Mouse (Mus musculus): Measurements from ENCODE around the gene Pllp. TPM values are rescaled to one million over a fixed set of nuclear protein-coding genes. Genes with fewer than 3 reads are reported as not detected.

The Pllp gene
- polyA plus RNA-seq (2015; fragmentation: Nextera tagmentation; extraction: Ambion mirVana) = 1.0 and 2.1 TPM in 2 replicates

DNA sequence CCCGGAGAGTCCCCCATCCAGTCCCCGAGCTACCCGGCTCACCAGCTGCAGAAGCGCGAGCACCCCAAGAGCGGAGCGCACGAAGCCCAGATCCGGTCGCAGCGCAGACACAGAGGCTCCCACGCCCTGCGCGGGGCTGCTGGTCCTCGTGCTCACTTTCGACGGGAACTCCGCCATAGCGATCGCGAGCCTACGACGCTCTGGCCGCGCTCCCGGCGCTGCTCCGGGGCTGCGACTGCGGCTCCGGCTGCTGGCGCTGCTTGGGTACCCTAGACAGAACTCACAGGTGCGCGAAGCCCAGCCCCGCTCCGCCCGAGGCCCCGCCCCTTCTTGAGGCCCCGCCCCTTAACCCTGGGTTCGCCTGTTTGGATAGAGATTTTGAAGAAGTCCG, at the start of gene Pllp:
Gene Pllp, minus strand, starts transcription at position 285 of the 391 bp plus-strand sequence.
- Histone ChIP-seq H3K4me2 (peak within 1 kb of the TSS; percentile 73), H3K36me3 (no peaks in the 10 kb centered on the region), H3K4me1 (replicated peaks) (peaks cover 25% of the 10 kb centered on the region), H3K27ac (replicated peaks) (no peak within 1 kb of the TSS), H3K27me3 (peaks cover 72% of the 10 kb centered on the region), H3K4me3 (peak within 1 kb of the TSS; percentile 43), H3K9ac (peak within 1 kb of the TSS; percentile 32), H3K9me3 (no peaks in the 10 kb centered on the region)
- peak; percentile 79 for ATAC-seq (ENCODE audit: low read depth)
- WGBS = under 1% methylated on average over 41 of the region's 41 CpGs

DNA sequence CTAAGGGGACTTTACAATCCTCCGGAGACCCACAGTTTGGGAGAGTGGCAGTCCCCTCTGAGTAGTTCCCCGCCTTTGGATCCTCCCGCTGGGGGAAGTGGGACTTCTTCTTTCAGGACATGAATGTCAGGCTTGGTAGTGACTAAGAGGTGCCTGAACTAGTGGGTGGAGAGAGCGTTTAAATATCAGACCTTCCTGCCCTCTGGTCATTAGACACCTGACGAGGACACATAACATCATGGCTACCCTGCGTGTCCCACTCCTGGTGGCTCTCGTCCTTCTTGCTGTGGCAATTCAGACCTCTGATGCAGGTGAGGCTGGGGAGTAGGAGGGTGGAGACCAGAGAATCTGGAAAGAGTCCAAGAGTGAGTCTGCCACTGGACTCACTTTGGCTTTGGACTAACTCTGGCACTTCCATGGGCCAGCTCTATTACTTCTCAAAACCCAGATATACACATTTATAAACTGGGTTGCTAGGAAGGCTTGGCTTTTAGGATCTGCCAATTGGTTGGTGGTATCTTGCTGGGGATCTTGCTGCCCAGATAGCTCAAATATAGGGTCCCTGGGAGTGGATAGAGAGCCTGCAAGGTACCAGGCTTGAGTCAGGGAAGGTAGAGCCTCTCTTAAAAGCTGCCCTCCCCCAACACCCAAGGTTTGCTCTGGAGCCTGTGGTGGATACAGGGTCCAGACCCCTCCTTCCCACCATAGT, 49.6 kb upstream of the Pllp start, which contains the start of gene Ccl22:
Gene Ccl22, plus strand, starts transcription at position 115 of the 709 bp plus-strand sequence.
- Histone ChIP-seq H3K4me1 (replicated peaks) (no peaks in the 10 kb centered on the region), H3K27ac (replicated peaks) (no peak within 1 kb of the TSS), H3K9ac (no peak within 1 kb of the TSS), H3K4me2 (no peak within 1 kb of the TSS), H3K36me3 (no peaks in the 10 kb centered on the region), H3K4me3 (no peak within 1 kb of the TSS), H3K9me3 (0 out of 2 replicates have a peak, but pooled peaks cover 2% of the 10 kb centered on the region), H3K27me3 (no peaks in the 10 kb centered on the region)
- no peak for ATAC-seq (ENCODE audit: low read depth)
- 93% methylated on average over 7 of the region's 7 CpGs for WGBS

DNA sequence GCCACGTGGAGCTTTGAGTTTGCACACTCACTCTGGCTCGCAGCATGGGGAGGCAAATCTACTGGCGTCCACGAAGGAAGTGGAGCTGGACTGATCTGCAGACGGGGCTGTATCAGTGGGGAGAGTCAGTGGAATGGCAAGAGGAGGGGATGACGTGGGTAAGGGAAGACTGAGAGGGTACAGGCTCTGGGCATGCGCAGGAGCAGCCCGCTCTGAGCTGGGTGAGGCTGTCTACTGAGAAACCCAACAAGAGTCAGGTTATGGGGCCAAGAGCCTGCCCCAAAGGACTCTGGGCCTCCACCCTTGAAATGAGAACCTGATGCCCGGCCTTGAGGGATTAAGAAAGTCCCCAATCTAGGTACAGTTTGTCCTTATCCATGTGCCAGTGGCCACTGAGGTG, 48.9 kb upstream of the Pllp start:
- H3K9me3 ChIP-seq = 0 out of 2 replicates have a peak, but pooled peaks cover 4% of the 10 kb centered on the region
- H3K9ac ChIP-seq = no peak overlapping the region
- H3K4me1 ChIP-seq (replicated peaks) = no peaks in the 10 kb centered on the region
- no peak overlapping the region for H3K27ac ChIP-seq (replicated peaks)
- H3K4me2 ChIP-seq = no peak overlapping the region
- no peak overlapping the region for H3K4me3 ChIP-seq
- 82% methylated on average over 9 of the region's 9 CpGs for WGBS
- no peaks in the 10 kb centered on the region for H3K36me3 ChIP-seq
- no peak for ATAC-seq (ENCODE audit: low read depth)
- H3K27me3 ChIP-seq = no peaks in the 10 kb centered on the region

DNA sequence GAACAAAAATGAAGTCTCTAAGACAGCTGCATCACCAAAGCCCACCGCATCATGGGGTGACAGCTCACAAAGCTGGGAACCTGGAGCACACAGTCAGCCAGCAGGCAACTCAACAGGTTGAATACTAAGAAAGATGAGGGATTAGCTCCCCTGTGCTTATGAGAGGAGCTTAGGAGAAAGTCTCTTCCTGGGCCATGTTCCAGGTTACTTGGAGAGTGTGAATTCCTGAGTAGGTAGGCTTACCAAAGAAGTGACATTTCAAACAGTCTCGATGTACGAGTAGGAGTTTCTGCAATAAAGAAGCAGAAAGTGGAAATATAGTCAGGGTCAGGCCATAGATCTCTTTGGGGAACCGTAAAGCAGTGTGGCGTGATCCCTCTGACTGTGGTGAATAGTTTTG, 48.4 kb upstream of the Pllp start:
- no peak overlapping the region for H3K4me3 ChIP-seq
- no peak overlapping the region for H3K27ac ChIP-seq (replicated peaks)
- no peaks in the 10 kb centered on the region for H3K4me1 ChIP-seq (replicated peaks)
- 0 out of 2 replicates have a peak, but pooled peaks cover 4% of the 10 kb centered on the region for H3K9me3 ChIP-seq
- H3K27me3 ChIP-seq = no peaks in the 10 kb centered on the region
- no peak overlapping the region for H3K9ac ChIP-seq
- no peaks in the 10 kb centered on the region for H3K36me3 ChIP-seq
- no peak overlapping the region for H3K4me2 ChIP-seq
- ATAC-seq (ENCODE audit: low read depth) = no peak
- 89% methylated on average over 5 of the region's 5 CpGs for WGBS

DNA sequence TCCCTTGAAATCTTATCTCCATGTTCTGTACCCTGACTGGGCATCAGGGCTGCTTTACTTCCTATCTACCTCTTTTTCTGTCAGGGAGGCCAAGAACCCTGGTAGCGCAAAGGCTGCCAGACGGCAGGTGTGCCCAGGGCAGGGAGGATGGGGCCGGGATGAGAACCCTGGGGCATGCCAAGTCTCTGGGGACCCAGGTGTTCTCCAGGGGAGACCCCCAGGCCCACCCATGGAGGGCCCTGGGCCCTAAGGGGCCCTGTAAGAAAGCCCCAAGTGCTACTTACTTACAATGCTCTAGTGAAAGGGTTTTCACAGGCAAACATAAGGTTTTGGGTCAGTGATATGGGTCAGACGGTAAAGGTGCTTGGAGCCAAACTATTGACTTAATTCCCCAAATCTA, 45.6 kb upstream of the Pllp start:
- Histone ChIP-seq H3K36me3 (no peaks in the 10 kb centered on the region), H3K27ac (replicated peaks) (no peak overlapping the region), H3K9me3 (0 out of 2 replicates have a peak, but pooled peaks cover 4% of the 10 kb centered on the region), H3K4me1 (replicated peaks) (no peaks in the 10 kb centered on the region), H3K9ac (no peak overlapping the region), H3K4me3 (no peak overlapping the region), H3K4me2 (no peak overlapping the region), H3K27me3 (no peaks in the 10 kb centered on the region)
- 86% methylated on average over 4 of the region's 4 CpGs for WGBS
- ATAC-seq (ENCODE audit: low read depth) = no peak

DNA sequence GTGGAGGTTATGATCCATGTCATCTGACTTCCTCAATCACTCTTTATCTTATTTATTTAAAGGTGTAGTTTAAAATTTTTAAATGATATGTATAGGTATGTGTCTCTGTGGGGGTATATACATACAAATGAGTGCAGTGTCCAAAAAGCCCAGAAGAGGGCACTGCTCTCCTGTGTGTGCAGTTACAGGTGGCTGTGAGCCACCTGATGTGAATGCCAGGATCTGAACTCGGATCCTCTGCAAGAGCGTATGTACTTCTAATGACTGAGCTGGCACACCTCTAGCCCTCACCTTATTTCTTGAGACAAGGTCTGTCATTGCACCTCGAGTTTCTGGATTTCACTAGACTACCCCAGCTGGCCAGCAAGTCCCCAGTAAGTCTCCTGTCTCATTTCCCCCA, 44.5 kb upstream of the Pllp start:
- no peak for ATAC-seq (ENCODE audit: low read depth)
- Histone ChIP-seq H3K4me2 (no peak overlapping the region), H3K27me3 (no peaks in the 10 kb centered on the region), H3K36me3 (no peaks in the 10 kb centered on the region), H3K9me3 (0 out of 2 replicates have a peak, but pooled peaks cover 4% of the 10 kb centered on the region), H3K9ac (no peak overlapping the region), H3K27ac (replicated peaks) (no peak overlapping the region), H3K4me1 (replicated peaks) (no peaks in the 10 kb centered on the region), H3K4me3 (no peak overlapping the region)
- WGBS = 86% methylated on average over 3 of the region's 3 CpGs

DNA sequence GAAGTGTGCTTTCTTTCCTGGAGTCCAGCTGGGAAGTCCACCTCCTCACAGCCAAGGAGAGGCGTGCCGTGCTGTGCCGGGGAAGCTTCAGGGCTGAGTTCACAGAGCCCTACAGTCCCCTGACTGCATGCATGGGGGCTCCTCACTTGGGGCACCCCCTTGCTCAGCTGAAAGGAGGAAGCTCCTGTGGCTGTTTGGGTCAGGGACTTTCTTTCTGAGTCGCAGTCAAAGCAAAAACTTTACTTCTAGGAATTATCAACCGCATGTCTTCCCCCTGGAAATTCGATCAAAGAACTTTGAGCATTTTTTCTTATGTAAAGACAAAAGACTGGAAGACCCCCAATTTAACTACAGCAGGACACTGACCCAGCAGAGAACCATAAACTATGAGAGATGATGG, 43.8 kb upstream of the Pllp start:
- Histone ChIP-seq H3K9ac (no peak overlapping the region), H3K27ac (replicated peaks) (no peak overlapping the region), H3K4me2 (no peak overlapping the region), H3K36me3 (no peaks in the 10 kb centered on the region), H3K9me3 (0 out of 2 replicates have a peak, but pooled peaks cover 4% of the 10 kb centered on the region), H3K4me3 (no peak overlapping the region), H3K4me1 (replicated peaks) (no peaks in the 10 kb centered on the region), H3K27me3 (no peaks in the 10 kb centered on the region)
- ATAC-seq (ENCODE audit: low read depth) = no peak
- WGBS = 88% methylated on average over 6 of the region's 6 CpGs

DNA sequence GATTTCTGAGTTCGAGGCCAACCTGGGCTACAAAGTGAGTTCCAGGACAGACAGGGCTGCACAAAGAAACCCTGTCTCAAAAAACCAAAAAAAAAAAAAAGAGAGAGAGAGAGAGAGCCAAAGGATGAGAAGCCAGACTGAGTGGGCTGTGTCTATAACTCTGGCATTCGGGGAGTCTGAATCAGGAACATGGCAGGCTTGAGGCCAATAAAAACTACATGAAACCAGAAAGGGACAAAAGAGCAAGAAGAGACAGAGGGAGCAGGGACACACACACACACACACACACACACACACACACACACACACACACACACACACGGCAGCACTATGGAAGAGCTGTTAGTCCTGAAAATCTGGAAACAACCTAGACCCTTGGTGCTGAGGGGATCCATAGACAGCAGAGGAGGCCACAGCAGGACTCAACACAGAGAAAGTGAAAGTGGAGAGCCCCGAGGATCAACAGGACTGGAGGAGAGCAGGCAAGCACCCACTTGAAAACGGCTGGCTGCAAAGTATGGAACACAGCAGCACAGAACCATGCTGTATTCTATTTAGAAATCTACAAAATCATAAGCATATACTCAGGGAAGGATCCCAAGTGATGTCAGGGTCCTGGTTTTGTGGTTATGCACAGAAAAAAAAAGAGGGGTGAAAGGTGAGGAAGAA, 39.5 kb upstream of the Pllp start:
- Histone ChIP-seq H3K9me3 (0 out of 2 replicates have a peak, but pooled peaks cover 2% of the 10 kb centered on the region), H3K4me2 (no peak overlapping the region), H3K27ac (replicated peaks) (no peak overlapping the region), H3K27me3 (no peaks in the 10 kb centered on the region), H3K4me1 (replicated peaks) (no peaks in the 10 kb centered on the region), H3K9ac (no peak overlapping the region), H3K36me3 (no peaks in the 10 kb centered on the region), H3K4me3 (no peak overlapping the region)
- ATAC-seq (ENCODE audit: low read depth) = no peak
- WGBS = 78% methylated on average over 5 of the region's 5 CpGs

DNA sequence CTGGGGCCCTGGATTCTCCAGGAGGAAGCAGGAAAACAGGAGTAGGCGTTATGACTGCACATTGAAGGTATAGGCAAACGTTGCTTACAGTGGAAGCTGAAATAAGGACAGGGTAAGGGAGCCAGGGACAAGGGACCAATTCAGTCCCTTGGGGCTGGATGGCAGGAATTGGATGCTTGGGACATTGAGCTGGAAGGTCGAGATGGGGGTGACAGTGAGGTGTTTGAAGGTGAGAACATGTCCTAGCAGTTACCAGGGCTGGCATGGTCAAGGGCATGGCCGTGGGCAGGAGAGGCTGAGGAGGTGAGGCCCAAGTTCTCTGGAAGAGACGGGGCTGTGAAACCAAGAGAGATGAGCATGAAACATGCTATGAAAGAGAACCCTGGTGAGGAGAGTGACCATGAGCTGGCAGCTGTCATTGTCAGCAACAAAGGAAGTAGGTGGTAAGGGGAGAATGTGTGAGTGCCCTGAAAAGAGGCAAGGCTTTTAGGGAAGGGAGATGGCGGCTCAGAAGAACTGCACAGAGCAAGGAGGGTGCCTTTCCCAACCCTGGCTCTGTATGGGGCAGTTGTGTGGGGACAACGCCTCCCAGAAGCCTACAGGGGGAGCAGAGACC, 38.8 kb upstream of the Pllp start:
- Histone ChIP-seq H3K27me3 (no peaks in the 10 kb centered on the region), H3K27ac (replicated peaks) (no peak overlapping the region), H3K9me3 (no peaks in the 10 kb centered on the region), H3K36me3 (no peaks in the 10 kb centered on the region), H3K4me3 (no peak overlapping the region), H3K9ac (no peak overlapping the region), H3K4me1 (replicated peaks) (no peaks in the 10 kb centered on the region), H3K4me2 (no peak overlapping the region)
- ATAC-seq (ENCODE audit: low read depth) = no peak
- WGBS = 79% methylated on average over 7 of the region's 7 CpGs

DNA sequence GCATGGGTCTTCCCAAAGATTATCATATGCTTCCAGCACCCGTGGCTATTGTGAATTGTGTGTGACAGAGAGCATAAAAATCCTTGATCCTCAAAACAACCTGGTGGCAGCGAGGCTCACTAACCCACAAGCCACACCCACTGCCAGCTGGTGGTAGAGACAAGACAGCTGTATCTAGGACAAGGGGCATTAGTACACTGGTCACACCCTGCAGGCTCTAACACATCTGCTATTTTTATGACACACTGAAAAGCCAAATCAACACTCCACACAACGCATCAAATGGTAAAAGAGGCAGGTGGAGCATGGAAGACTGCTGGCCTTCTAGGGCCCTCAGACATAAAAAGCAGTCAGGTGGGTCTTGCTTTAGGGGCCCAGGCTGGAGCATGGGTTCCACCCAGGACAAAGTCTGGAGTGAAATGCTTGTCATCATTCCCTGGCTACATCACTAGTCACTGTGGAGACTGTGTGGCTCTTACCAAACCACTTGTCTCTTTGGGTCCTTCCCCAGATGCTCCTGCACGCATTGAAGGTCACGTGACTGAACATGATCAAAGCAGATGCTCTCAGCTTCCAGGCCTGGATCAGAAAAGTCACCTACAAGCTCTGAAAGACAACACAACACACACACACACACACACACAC, 37.9 kb upstream of the Pllp start:
- Histone ChIP-seq H3K27me3 (no peaks in the 10 kb centered on the region), H3K36me3 (no peaks in the 10 kb centered on the region), H3K9ac (no peak overlapping the region), H3K4me1 (replicated peaks) (no peaks in the 10 kb centered on the region), H3K4me2 (no peak overlapping the region), H3K4me3 (no peak overlapping the region), H3K9me3 (no peaks in the 10 kb centered on the region), H3K27ac (replicated peaks) (no peak overlapping the region)
- 60% methylated on average over 5 of the region's 5 CpGs for WGBS
- ATAC-seq (ENCODE audit: low read depth) = no peak

DNA sequence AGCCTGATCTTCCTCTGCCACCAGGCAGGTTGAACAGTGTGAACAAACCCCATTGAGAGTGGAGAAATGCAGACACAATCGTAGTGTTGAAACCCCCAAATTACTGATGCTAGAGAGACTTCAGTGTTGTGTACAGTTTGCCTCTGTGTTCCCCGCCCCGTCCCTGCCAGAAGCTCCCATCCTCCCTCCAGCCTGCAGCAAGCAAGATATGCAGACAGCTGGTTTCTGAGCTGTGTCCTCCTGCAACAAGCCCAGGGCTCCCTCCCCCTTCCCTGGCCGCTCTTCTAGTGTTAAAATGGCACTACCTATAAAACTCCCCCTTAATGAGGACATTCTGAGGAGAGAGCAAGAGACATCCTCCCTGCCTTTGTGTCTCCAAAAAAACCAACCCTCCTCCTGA, 33.2 kb upstream of the Pllp start:
- ATAC-seq (ENCODE audit: low read depth) = no peak
- Histone ChIP-seq H3K36me3 (no peaks in the 10 kb centered on the region), H3K27me3 (no peaks in the 10 kb centered on the region), H3K27ac (replicated peaks) (no peak overlapping the region), H3K9me3 (no peaks in the 10 kb centered on the region), H3K9ac (no peak overlapping the region), H3K4me3 (no peak overlapping the region), H3K4me2 (no peak overlapping the region), H3K4me1 (replicated peaks) (no peaks in the 10 kb centered on the region)
- WGBS = 57% methylated on average over 4 of the region's 4 CpGs

DNA sequence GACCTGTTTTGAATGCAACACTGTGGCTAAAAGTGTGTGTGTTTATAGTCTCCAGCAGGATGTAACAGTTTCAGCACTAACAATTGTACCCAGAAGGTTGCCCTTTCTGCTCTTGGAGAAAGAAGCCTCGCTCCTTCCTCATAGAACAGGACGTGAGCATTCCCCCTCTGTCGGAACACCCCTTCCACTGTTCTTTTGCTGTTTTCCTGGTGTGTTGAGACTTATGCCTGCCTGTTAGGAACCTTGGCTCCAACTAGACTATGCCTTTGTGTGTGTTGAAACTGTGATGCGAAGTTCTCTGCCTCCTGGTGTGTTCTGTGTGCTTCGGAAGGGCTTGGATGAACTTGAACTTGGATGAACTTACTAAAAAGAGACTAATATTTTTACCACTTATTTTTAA, 29.9 kb upstream of the Pllp start:
- Histone ChIP-seq H3K27ac (replicated peaks) (no peak overlapping the region), H3K9me3 (no peaks in the 10 kb centered on the region), H3K4me1 (replicated peaks) (no peaks in the 10 kb centered on the region), H3K4me2 (no peak overlapping the region), H3K27me3 (no peaks in the 10 kb centered on the region), H3K4me3 (no peak overlapping the region), H3K9ac (no peak overlapping the region), H3K36me3 (no peaks in the 10 kb centered on the region)
- no peak for ATAC-seq (ENCODE audit: low read depth)
- 87% methylated on average over 5 of the region's 5 CpGs for WGBS
